Mouse (Mus musculus): ENCODE results near the gene Olfr31. TPM values are rescaled to one million over a fixed set of nuclear protein-coding genes. Genes with fewer than 3 reads are reported as not detected.

The Olfr31 gene
- polyA plus RNA-seq (2017; shearing (Covaris generic)) = 0.14 TPM

GRCm38 (mm10) chr14:14322528-14322927 lies at the start of gene Olfr31:
Gene Olfr31 (plus strand): TSS chr14:14322828.

GRCm38 (mm10) chr14:14345948-14346812 lies 23.6 kb downstream of the Olfr31 start, which contains the start of gene Il3ra:
Gene Il3ra (plus strand): TSS chr14:14346275.

Other genes starting within 250 kb of the Olfr31 start
- gene Psmd6, start 201.8 kb upstream of the Olfr31 start, polyA plus RNA-seq (2017; shearing (Covaris generic)) = 162 TPM
- not detected for gene Olfr720, start 136.0 kb upstream of the Olfr31 start, polyA plus RNA-seq (2017; shearing (Covaris generic))
- 21.2 TPM for gene Il3ra, start 23.4 kb downstream of the Olfr31 start, polyA plus RNA-seq (2017; shearing (Covaris generic))
- not detected for gene Olfr721-ps1, start 78.5 kb downstream of the Olfr31 start, polyA plus RNA-seq (2017; shearing (Covaris generic))